Mouse (Mus musculus): ENCODE data around the gene Cst8. TPM values are rescaled to one million over a fixed set of nuclear protein-coding genes. Genes with fewer than 3 reads are reported as not detected.

Cst8 gene
- total and polyA plus RNA-seq, 3 experiments = not detected

- no peaks in the 10 kb centered on the region for H3K9me3 ChIP-seq (replicated peaks; ENCODE audit: insufficient read depth, low read length)
- no peaks in the 10 kb centered on the region for H3K79me2 ChIP-seq (ENCODE audit: control insufficient read depth, insufficient read depth, low read length, poor library complexity)
- no peaks in the 10 kb centered on the region for H3K36me3 ChIP-seq (ENCODE audit: control insufficient read depth in 1 of 2, insufficient read depth in 2 of 2, low read length in 2 of 2)
- no peak overlapping the region for H3K27ac ChIP-seq (ENCODE audit: control insufficient read depth, low read depth, low read length)
- H3K9ac ChIP-seq (ENCODE audit: control insufficient read depth, low read depth, low read length, poor library complexity, severe bottlenecking) = no peak overlapping the region
- no peaks in the 10 kb centered on the region for H3K4me1 ChIP-seq (ENCODE audit: control insufficient read depth in 1 of 2, insufficient read depth in 2 of 2, low read length in 2 of 2)
- no peaks in the 10 kb centered on the region; a peak in 1 of 4 replicates for H3K27me3 ChIP-seq (ENCODE audit: control insufficient read depth in 1 of 2, insufficient read depth in 2 of 2, low read length in 2 of 2)
- no peak for TF ChIP-seq MAX (IDR thresholded peaks at IDR 0.05; ENCODE audit: low read length)
- no peak for TF ChIP-seq POLR2A (IDR thresholded peaks at IDR 0.05; ENCODE audit: control insufficient read depth in 1 of 2, insufficient read depth in 1 of 2, low read depth in 1 of 2, low read length in 2 of 2, poor library complexity in 1 of 2)
- DNase-seq (ENCODE audit: low read depth, low spot score) = no peak
- H3K4me3 ChIP-seq (ENCODE audit: control insufficient read depth in 1 of 2, insufficient read depth in 1 of 2, low read depth in 2 of 2, low read length in 2 of 2) = no peak overlapping the region
These were observed 40.6 kb downstream of the Cst8 start for GRCm38 (mm10) chr2:148839224-148839623.

- Histone ChIP-seq H3K4me3 (ENCODE audit: control insufficient read depth in 1 of 2, insufficient read depth in 1 of 2, low read depth in 2 of 2, low read length in 2 of 2) (no peak overlapping the region), H3K79me2 (ENCODE audit: control insufficient read depth, insufficient read depth, low read length, poor library complexity) (no peaks in the 10 kb centered on the region), H3K36me3 (ENCODE audit: control insufficient read depth in 1 of 2, insufficient read depth in 2 of 2, low read length in 2 of 2) (no peaks in the 10 kb centered on the region), H3K9me3 (replicated peaks; ENCODE audit: insufficient read depth, low read length) (no peaks in the 10 kb centered on the region), H3K9ac (ENCODE audit: control insufficient read depth, low read depth, low read length, poor library complexity, severe bottlenecking) (no peak overlapping the region), H3K27ac (ENCODE audit: control insufficient read depth, low read depth, low read length) (no peak overlapping the region), H3K27me3 (ENCODE audit: control insufficient read depth in 1 of 2, insufficient read depth in 2 of 2, low read length in 2 of 2) (no peaks in the 10 kb centered on the region; a peak in 1 of 4 replicates), H3K4me1 (ENCODE audit: control insufficient read depth in 1 of 2, insufficient read depth in 2 of 2, low read length in 2 of 2) (no peaks in the 10 kb centered on the region)
- DNase-seq (ENCODE audit: low read depth, low spot score) = peak; percentile 77
- TF ChIP-seq EP300 (IDR thresholded peaks at IDR 0.05; ENCODE audit: low read depth in 1 of 2, low read length in 2 of 2) (0 out of 4 replicates have a peak, but pooled peaks of 1 of the 2 experiments have one; percentile 3), UBTF (IDR thresholded peaks at IDR 0.05; ENCODE audit: borderline replicate concordance, insufficient read depth, low read depth, low read length) (no peak), KAT2A (conservative IDR thresholded peaks at IDR 0.05; ENCODE audit: low read depth, low read length) (no peak), MEF2A (IDR thresholded peaks at IDR 0.05; ENCODE audit: extremely low read depth, insufficient replicate concordance, low read depth, low read length, poor library complexity, severe bottlenecking) (no peak), CHD1 (IDR thresholded peaks at IDR 0.05; ENCODE audit: low read depth, low read length) (no peak), MAZ (IDR thresholded peaks at IDR 0.05; ENCODE audit: low read depth, low read length) (no peak), GABPA (IDR thresholded peaks at IDR 0.05; ENCODE audit: low read depth, low read length) (no peak), TCF12 (IDR thresholded peaks at IDR 0.05; ENCODE audit: low read depth, low read length) (no peak), MAX (IDR thresholded peaks at IDR 0.05; ENCODE audit: low read length) (no peak), TBP (IDR thresholded peaks at IDR 0.05; ENCODE audit: low read depth, low read length) (no peak), TAL1 (IDR thresholded peaks at IDR 0.05; ENCODE audit: low read length) (no peak), ZKSCAN1 (IDR thresholded peaks at IDR 0.05; ENCODE audit: low read depth, low read length) (no peak), SIN3A (IDR thresholded peaks at IDR 0.05; ENCODE audit: low read length) (no peak), BHLHE40 (IDR thresholded peaks at IDR 0.05; ENCODE audit: borderline replicate concordance, low read depth, low read length) (no peak; the same call in 1 of the 2 replicates), MYB (IDR thresholded peaks at IDR 0.05; ENCODE audit: low read depth, low read length) (no peak), MAFK (IDR thresholded peaks at IDR 0.05; ENCODE audit: borderline replicate concordance, low read depth, low read length) (no peak), CTCF (IDR thresholded peaks at IDR 0.05 in 2 of 3, conservative IDR thresholded peaks at IDR 0.05 in 1 of 3; ENCODE audit: control insufficient read depth in 1 of 3, insufficient read depth in 1 of 3, low read depth in 2 of 3, low read length in 3 of 3, poor library complexity in 1 of 3, severe bottlenecking in 1 of 3) (peak; percentile 51 to 75 (median 71)), POLR2A (IDR thresholded peaks at IDR 0.05; ENCODE audit: control insufficient read depth in 1 of 2, insufficient read depth in 1 of 2, low read depth in 1 of 2, low read length in 2 of 2, poor library complexity in 1 of 2) (no peak), MYC (IDR thresholded peaks at IDR 0.05; ENCODE audit: low read depth, low read length) (no peak), ZNF384 (IDR thresholded peaks at IDR 0.05; ENCODE audit: low read depth, low read length) (no peak), MXI1 (IDR thresholded peaks at IDR 0.05; ENCODE audit: low read depth, low read length) (no peak), USF1 (IDR thresholded peaks at IDR 0.05; ENCODE audit: low read depth, low read length) (no peak), ZMIZ1 (IDR thresholded peaks at IDR 0.05; ENCODE audit: low read depth, low read length) (no peak), SMC3 (IDR thresholded peaks at IDR 0.05; ENCODE audit: low read depth, low read length) (peak; percentile 77), CHD2 (IDR thresholded peaks at IDR 0.05; ENCODE audit: low read length) (no peak), ETS1 (IDR thresholded peaks at IDR 0.05; ENCODE audit: low read depth, low read length) (no peak), JUND (IDR thresholded peaks at IDR 0.05; ENCODE audit: low read depth, low read length) (no peak), ZC3H11A (IDR thresholded peaks at IDR 0.05; ENCODE audit: low read depth, low read length) (peak; percentile 72), ELF1 (IDR thresholded peaks at IDR 0.05; ENCODE audit: low read depth, low read length) (no peak), NRF1 (IDR thresholded peaks at IDR 0.05; ENCODE audit: insufficient read depth, low read depth, low read length, poor library complexity, severe bottlenecking) (no peak)
These were observed 52.7 kb downstream of the Cst8 start for GRCm38 (mm10) chr2:148851116-148851906.
